In the genomic region with DNA sequence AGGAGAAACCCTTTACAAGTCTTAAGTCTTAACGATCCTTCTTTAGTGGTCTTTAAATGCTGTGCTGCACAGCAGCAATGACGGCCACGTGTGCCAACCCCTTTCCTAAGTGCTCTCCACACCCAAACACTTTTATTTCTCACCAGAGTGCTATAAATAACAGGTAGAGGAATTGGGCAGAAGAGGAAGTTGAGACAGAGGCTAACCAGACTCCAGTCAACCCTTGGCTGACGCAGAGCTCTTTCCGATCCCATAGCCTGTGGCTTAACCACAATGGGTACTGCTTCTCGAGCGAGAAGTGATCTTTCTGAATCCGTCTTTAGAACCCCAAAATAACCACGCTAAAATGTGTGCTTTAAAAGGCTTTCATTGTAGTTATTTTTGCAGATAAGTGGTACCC, we compare ENCODE assay signal across 9 mouse cellular contexts.
DNase-seq lines count a peak whose midpoint lies in the region; ATAC-seq lines count a peak whose summit lies in the region.
"Had no signal": no experiment of that assay in that cellular context is flagged by ENCODE, and none has a peak within 500 bp of the region (broad histone marks: within the 10 kb centered on the region; RNA-seq: fewer than 3 reads in every experiment).

No protein-coding gene starts in this region.

- H3K27ac ChIP-seq in hindbrain, embryonic 16.5 days (ENCODE audit: low read depth, low read length): no peak overlapping the region

- no peak overlapping the region for H3K9ac ChIP-seq in hindbrain, embryonic 16.5 days (ENCODE audit: low read depth, low read length)

- peak overlapping the region; percentile 70 for H3K4me3 ChIP-seq in megakaryocyte, embryonic 14.5 days (replicated peaks)
- no peak overlapping the region for H3K4me3 ChIP-seq in hindbrain, embryonic 16.5 days (ENCODE audit: low read length)

- peaks cover 17% of the 10 kb centered on the region for H3K4me1 ChIP-seq in megakaryocyte, embryonic 14.5 days
- no peaks in the 10 kb centered on the region for H3K4me1 ChIP-seq in hindbrain, embryonic 16.5 days (ENCODE audit: control insufficient read depth, insufficient read depth, low read depth, low read length)

- DNase-seq in frontal cortex, adult 2 months (ENCODE audit: extremely low spot score in 1 of 2, low spot score in 1 of 2): no peak
- DNase-seq in lung, postnatal 25 days (ENCODE audit: low spot score): peak; percentile 24
- DNase-seq in lung, postnatal 4 days: no peak
- no peak for DNase-seq in urinary bladder, postnatal 10 days (ENCODE audit: low spot score)
- DNase-seq: cerebellum, adult 8-10 months had no signal

- H3K27me3 ChIP-seq in megakaryocyte, embryonic 14.5 days (replicated peaks): no peaks in the 10 kb centered on the region
- no peaks in the 10 kb centered on the region for H3K27me3 ChIP-seq in hindbrain, embryonic 16.5 days (replicated peaks; ENCODE audit: control insufficient read depth, insufficient read depth, low read length)

- no peaks in the 10 kb centered on the region for H3K9me3 ChIP-seq in megakaryocyte, embryonic 14.5 days
- no peaks in the 10 kb centered on the region for H3K9me3 ChIP-seq in hindbrain, embryonic 16.5 days (ENCODE audit: control insufficient read depth, low read length)

- H3K36me3 ChIP-seq in megakaryocyte, embryonic 14.5 days (replicated peaks; ENCODE audit: low read length): no peaks in the 10 kb centered on the region
- H3K36me3 ChIP-seq in hindbrain, embryonic 16.5 days (ENCODE audit: control insufficient read depth, insufficient read depth, low read length): no peaks in the 10 kb centered on the region

- WGBS in hindbrain, embryonic 16.5 days: 82% methylated on average over 9 of the region's 9 CpGs

- no peak overlapping the region for H3K4me2 ChIP-seq in hindbrain, embryonic 16.5 days (ENCODE audit: low read length)

- ATAC-seq in frontal cortex, adult (ENCODE audit: low TSS enrichment): 0 out of 2 replicates have a peak, but pooled peaks have one; percentile 23
- ATAC-seq in common myeloid progenitor, adult 5-6 weeks (replicated peaks; ENCODE audit: low read depth, poor library complexity, severe bottlenecking): peak; percentile 99
- no peak for ATAC-seq in hindbrain, embryonic 16.5 days
